Mouse (Mus musculus): Measurements from ENCODE around the gene Sf3a2.

Gene Sf3a2

GRCm38 (mm10) chr10:80845055-80845693 is 47.2 kb downstream of the Sf3a2 start:
- in situ Hi-C loops (cut with MboI, MseI) = no loop called here

- in situ Hi-C loops (cut with MboI, MseI) = no loop called here
These were observed 47.7 kb downstream of the Sf3a2 start for GRCm38 (mm10) chr10:80845732-80846131.

GRCm38 (mm10) chr10:80848571-80848970 is 50.6 kb downstream of the Sf3a2 start:
- in situ Hi-C loops (cut with MboI, MseI) = no loop called here
